Comparison of ENCODE assay signal across 24 mouse cellular contexts in genomic region chr4:132653799-132654198, GRCm38 (mm10). TPM values are rescaled to one million over a fixed set of nuclear protein-coding genes. Genes with fewer than 3 reads are reported as not detected.
DNase-seq lines count a peak whose midpoint lies in the region; ATAC-seq and TF ChIP-seq lines count a peak whose summit lies in the region.
"Had no signal": no experiment of that assay in that cellular context is flagged by ENCODE, and none has a peak within 500 bp of the region (broad histone marks: within the 10 kb centered on the region; RNA-seq: fewer than 3 reads in every experiment).

No protein-coding gene starts in this region.

- no peak for TF ChIP-seq CTCF in intestine, postnatal 0 days (IDR thresholded peaks at IDR 0.05; ENCODE audit: low read depth)
- TF ChIP-seq CTCF in lung, postnatal 0 days (IDR thresholded peaks at IDR 0.05) = no peak
- TF ChIP-seq CTCF in lung, adult 2 months (IDR thresholded peaks at IDR 0.05; ENCODE audit: insufficient read depth, low read length) = no peak

- no peak for TF ChIP-seq POLR2A in lung, adult 2 months (IDR thresholded peaks at IDR 0.05; ENCODE audit: borderline replicate concordance, extremely low read depth, low read depth, low read length)

- H3K4me3 ChIP-seq in forebrain, embryonic 14.5 days (ENCODE audit: low read depth, low read length) = no peak overlapping the region
- H3K4me3 ChIP-seq in forebrain, embryonic 16.5 days (replicated peaks; ENCODE audit: low read length) = no peak overlapping the region
- no peak overlapping the region for H3K4me3 ChIP-seq in intestine, postnatal 0 days (ENCODE audit: low read depth, low read length)
- no peak overlapping the region for H3K4me3 ChIP-seq in intestine, embryonic 16.5 days (ENCODE audit: low read length)
- no peak overlapping the region for H3K4me3 ChIP-seq in lung, postnatal 0 days (ENCODE audit: low read depth, low read length)
- H3K4me3 ChIP-seq in lung, adult 2 months (replicated peaks; ENCODE audit: extremely low read depth, low read depth, low read length) = no peak overlapping the region
- H3K4me3 ChIP-seq: embryonic facial prominence, embryonic 12.5 days; embryonic facial prominence, embryonic 15.5 days; forebrain, embryonic 15.5 days; heart, adult 2 months; heart, embryonic 10.5 days; heart, embryonic 13.5 days; hindbrain, embryonic 12.5 days; hindbrain, embryonic 15.5 days had no signal

- no peak overlapping the region for H3K9ac ChIP-seq in forebrain, embryonic 14.5 days (ENCODE audit: low read length)
- H3K9ac ChIP-seq in forebrain, embryonic 16.5 days (replicated peaks; ENCODE audit: low read depth, low read length) = no peak overlapping the region
- no peak overlapping the region for H3K9ac ChIP-seq in intestine, postnatal 0 days (ENCODE audit: low read depth, low read length)
- no peak overlapping the region for H3K9ac ChIP-seq in intestine, embryonic 16.5 days (ENCODE audit: low read depth, low read length)
- H3K9ac ChIP-seq in lung, postnatal 0 days (replicated peaks; ENCODE audit: low read depth) = no peak overlapping the region
- H3K9ac ChIP-seq: embryonic facial prominence, embryonic 12.5 days; embryonic facial prominence, embryonic 15.5 days; forebrain, embryonic 15.5 days; heart, embryonic 13.5 days; hindbrain, embryonic 12.5 days; hindbrain, embryonic 15.5 days had no signal

- WGBS in forebrain, embryonic 14.5 days = 32% methylated on average over 3 of the region's 3 CpGs
- WGBS in forebrain, embryonic 16.5 days = 19% methylated on average over 3 of the region's 3 CpGs
- WGBS in intestine, postnatal 0 days = 34% methylated on average over 3 of the region's 3 CpGs
- WGBS in intestine, embryonic 16.5 days = 62% methylated on average over 3 of the region's 3 CpGs
- WGBS in lung, postnatal 0 days = 31% methylated on average over 3 of the region's 3 CpGs
- WGBS in lung, adult 2 months = 22% methylated on average over 3 of the region's 3 CpGs

- TF ChIP-seq EP300 in lung, postnatal 0 days (IDR thresholded peaks at IDR 0.05) = no peak

- no peaks in the 10 kb centered on the region for H3K27me3 ChIP-seq in forebrain, embryonic 14.5 days (replicated peaks; ENCODE audit: control insufficient read depth, insufficient read depth, low read length)
- H3K27me3 ChIP-seq in forebrain, embryonic 16.5 days (replicated peaks; ENCODE audit: control insufficient read depth, insufficient read depth, low read length) = no peaks in the 10 kb centered on the region
- no peaks in the 10 kb centered on the region for H3K27me3 ChIP-seq in intestine, postnatal 0 days (replicated peaks; ENCODE audit: control insufficient read depth, insufficient read depth, low read length)
- H3K27me3 ChIP-seq in intestine, embryonic 16.5 days (replicated peaks; ENCODE audit: control insufficient read depth, insufficient read depth, low read length) = no peaks in the 10 kb centered on the region
- H3K27me3 ChIP-seq in lung, postnatal 0 days (replicated peaks; ENCODE audit: insufficient read depth, low read length) = no peaks in the 10 kb centered on the region
- H3K27me3 ChIP-seq: embryonic facial prominence, embryonic 12.5 days; embryonic facial prominence, embryonic 15.5 days; forebrain, embryonic 15.5 days; heart, embryonic 13.5 days; hindbrain, embryonic 12.5 days; hindbrain, embryonic 15.5 days; Patski had no signal

- H3K27ac ChIP-seq in forebrain, embryonic 14.5 days (ENCODE audit: low read depth, low read length) = no peak overlapping the region
- no peak overlapping the region for H3K27ac ChIP-seq in forebrain, embryonic 16.5 days (ENCODE audit: low read length)
- H3K27ac ChIP-seq in intestine, postnatal 0 days (ENCODE audit: low read depth, low read length) = no peak overlapping the region
- no peak overlapping the region for H3K27ac ChIP-seq in intestine, embryonic 16.5 days (ENCODE audit: low read length)
- H3K27ac ChIP-seq in lung, postnatal 0 days (ENCODE audit: low read length) = no peak overlapping the region
- H3K27ac ChIP-seq: embryonic facial prominence, embryonic 12.5 days; embryonic facial prominence, embryonic 15.5 days; forebrain, embryonic 15.5 days; heart, adult 2 months; heart, embryonic 10.5 days; heart, embryonic 13.5 days; hindbrain, embryonic 12.5 days; hindbrain, embryonic 15.5 days had no signal

- no peaks in the 10 kb centered on the region for H3K9me3 ChIP-seq in forebrain, embryonic 14.5 days (replicated peaks; ENCODE audit: control insufficient read depth, low read length)
- H3K9me3 ChIP-seq in forebrain, embryonic 16.5 days (ENCODE audit: control insufficient read depth, low read length) = no peaks in the 10 kb centered on the region
- H3K9me3 ChIP-seq in intestine, postnatal 0 days (ENCODE audit: control insufficient read depth) = no peaks in the 10 kb centered on the region
- no peaks in the 10 kb centered on the region for H3K9me3 ChIP-seq in intestine, embryonic 16.5 days (ENCODE audit: control insufficient read depth, low read length)
- H3K9me3 ChIP-seq in lung, postnatal 0 days (ENCODE audit: low read length) = no peaks in the 10 kb centered on the region
- H3K9me3 ChIP-seq: embryonic facial prominence, embryonic 12.5 days; embryonic facial prominence, embryonic 15.5 days; forebrain, embryonic 15.5 days; heart, embryonic 10.5 days; heart, embryonic 13.5 days; hindbrain, embryonic 12.5 days; hindbrain, embryonic 15.5 days had no signal

- no peak for ATAC-seq in forebrain, embryonic 14.5 days
- ATAC-seq in forebrain, embryonic 16.5 days = no peak
- ATAC-seq in intestine, postnatal 0 days = peak; percentile 36; the same call in 1 of the 2 replicates
- no peak for ATAC-seq in intestine, embryonic 16.5 days
- peak; percentile 69 for ATAC-seq in lung, postnatal 0 days
- ATAC-seq: forebrain, embryonic 15.5 days; Patski had no signal

- DNase-seq in forebrain, embryonic 14.5 days (ENCODE audit: low spot score) = peak; percentile 44
- DNase-seq in lung, postnatal 0 days (ENCODE audit: low spot score) = peak; percentile 66
- no peak for DNase-seq in lung, adult 2 months
- DNase-seq in MN1 (ENCODE audit: low spot score) = no peak
- DNase-seq: adrenal gland, postnatal 10 days; adrenal gland, postnatal 36 days; cerebellum, adult 11 months; cerebellum, adult 2 months; cerebellum, adult 9-11 months; cerebellum, postnatal 25 days; gastrocnemius, postnatal 25 days; heart, adult 2 months; heart, postnatal 14 days had no signal

- peaks cover 8% of the 10 kb centered on the region; the same call in 1 of the 2 replicates for H3K36me3 ChIP-seq in forebrain, embryonic 14.5 days (ENCODE audit: control insufficient read depth, insufficient read depth, low read length)
- H3K36me3 ChIP-seq in forebrain, embryonic 16.5 days (ENCODE audit: control insufficient read depth, insufficient read depth) = no peaks in the 10 kb centered on the region
- peaks cover 9% of the 10 kb centered on the region for H3K36me3 ChIP-seq in intestine, postnatal 0 days (ENCODE audit: control insufficient read depth, insufficient read depth)
- H3K36me3 ChIP-seq in intestine, embryonic 16.5 days (ENCODE audit: control insufficient read depth, insufficient read depth, low read length) = no peaks in the 10 kb centered on the region
- 0 out of 2 replicates have a peak, but pooled peaks cover 5% of the 10 kb centered on the region for H3K36me3 ChIP-seq in lung, postnatal 0 days (ENCODE audit: insufficient read depth, low read length)

- no peak overlapping the region for H3K4me2 ChIP-seq in forebrain, embryonic 14.5 days (ENCODE audit: low read length)
- no peak overlapping the region for H3K4me2 ChIP-seq in forebrain, embryonic 16.5 days (ENCODE audit: low read length)
- no peak overlapping the region for H3K4me2 ChIP-seq in intestine, postnatal 0 days (replicated peaks; ENCODE audit: low read depth)
- no peak overlapping the region for H3K4me2 ChIP-seq in intestine, embryonic 16.5 days (ENCODE audit: low read depth, low read length)
- no peak overlapping the region for H3K4me2 ChIP-seq in lung, postnatal 0 days (replicated peaks; ENCODE audit: low read depth, low read length)
- H3K4me2 ChIP-seq: embryonic facial prominence, embryonic 12.5 days; embryonic facial prominence, embryonic 15.5 days; forebrain, embryonic 15.5 days; heart, embryonic 13.5 days; hindbrain, embryonic 12.5 days; hindbrain, embryonic 15.5 days had no signal

- peaks cover 6% of the 10 kb centered on the region for H3K4me1 ChIP-seq in forebrain, embryonic 14.5 days (ENCODE audit: control insufficient read depth, insufficient read depth, low read length)
- peaks cover 5% of the 10 kb centered on the region; the same call in 1 of the 2 replicates for H3K4me1 ChIP-seq in forebrain, embryonic 16.5 days (replicated peaks; ENCODE audit: control insufficient read depth, insufficient read depth, low read length)
- no peaks in the 10 kb centered on the region for H3K4me1 ChIP-seq in intestine, postnatal 0 days (replicated peaks; ENCODE audit: control insufficient read depth, insufficient read depth, low read length)
- H3K4me1 ChIP-seq in intestine, embryonic 16.5 days (ENCODE audit: control insufficient read depth, insufficient read depth, low read length) = peaks cover 8% of the 10 kb centered on the region
- 0 out of 2 replicates have a peak, but pooled peaks cover 5% of the 10 kb centered on the region for H3K4me1 ChIP-seq in lung, postnatal 0 days (ENCODE audit: insufficient read depth, low read depth, low read length)
- H3K4me1 ChIP-seq in lung, adult 2 months (ENCODE audit: control insufficient read depth, insufficient read depth, low read length) = peaks cover 10% of the 10 kb centered on the region
- H3K4me1 ChIP-seq: embryonic facial prominence, embryonic 12.5 days; hindbrain, embryonic 12.5 days had no signal

RNA-seq across cellular contexts. Expression of gene Eya3, which starts 15.0 kb away (rescaled TPM):
- polyA plus RNA-seq in forebrain, embryonic 14.5 days (2014; fragmentation: Nextera tagmentation; extraction: Ambion mirVana) = 17.0 and 20.8 TPM in 2 replicates
- polyA plus RNA-seq in forebrain, embryonic 16.5 days (2015; fragmentation: Nextera tagmentation; extraction: Ambion mirVana) = 17.6 and 18.4 TPM in 2 replicates
- polyA plus RNA-seq in intestine, postnatal 0 days (2015; fragmentation: Nextera tagmentation; extraction: Ambion mirVana) = 10.1 and 10.8 TPM in 2 replicates
- 22.6 and 22.8 TPM in 2 replicates for polyA plus RNA-seq in intestine, embryonic 16.5 days (2015; fragmentation: Nextera tagmentation; extraction: Ambion mirVana)
- 8.2 and 8.8 TPM in 2 replicates for polyA plus RNA-seq in lung, postnatal 0 days (2015; fragmentation: Nextera tagmentation; extraction: Ambion mirVana)
- 16.6 and 19.5 TPM in 2 replicates for polyA plus RNA-seq in lung, adult 2 months (2012; rRNA removed)

Comparison
In these comparisons a context has a peak if more than half of its experiments do, and no peak if none do; other contexts are left out.
1. ATAC-seq: peak in intestine, postnatal 0 days (single experiment) and lung, postnatal 0 days (single experiment); none in forebrain, embryonic 14.5 days (single experiment), forebrain, embryonic 16.5 days (single experiment) and intestine, embryonic 16.5 days (single experiment).
2. DNase-seq: peak in forebrain, embryonic 14.5 days (single experiment) and lung, postnatal 0 days (single experiment); none in lung, adult 2 months (single experiment) and MN1 (single experiment).